Mouse (Mus musculus) CH12.LX (cell line): ENCODE data around the gene Dennd1a. TPM values are rescaled to one million over a fixed set of nuclear protein-coding genes. Genes with fewer than 3 reads are reported as not detected.
A peak's percentile ranks its signal among the peaks of the same experiment; 100 is the strongest.

Experiments
- DNase-seq: peaks from one replicate; pipeline ENCODE4 v3.0.0-alpha.2; 2013; ENCODE audit errors: extremely low read depth
- H3K27ac ChIP-seq: 2 replicates; pipeline ENCODE4 v1.5.1; 2012; ENCODE audit warnings: low read depth, mild to moderate bottlenecking, control low read depth, moderate library complexity; ENCODE audit not compliant: insufficient read depth
- H3K27me3 ChIP-seq: replicated peaks from 2 replicates; pipeline ENCODE3; 2012; ENCODE audit warnings: inconsistent platforms
- H3K36me3 ChIP-seq, 2 experiments: replicated peaks in 1 of 2; 2 replicates each; pipeline versions ENCODE3 to v1.6.1; 2012; ENCODE audit warnings: inconsistent platforms in 1 of 2, low read length in 1 of 2, mild to moderate bottlenecking in 1 of 2, mixed read lengths in 1 of 2, moderate library complexity in 1 of 2; ENCODE audit not compliant: control insufficient read depth in 1 of 2, insufficient read depth in 1 of 2
- H3K4me1 ChIP-seq, 2 experiments: 2 replicates each; pipeline ENCODE4 v1.6.1; 2012; ENCODE audit warnings: inconsistent platforms in 1 of 2, moderate library complexity in 1 of 2; ENCODE audit not compliant: insufficient read depth in 2 of 2, control insufficient read depth in 1 of 2
- H3K4me2 ChIP-seq: 2 replicates; pipeline ENCODE4 v1.6.1; 2012; ENCODE audit warnings: low read depth, mild to moderate bottlenecking, control low read depth; ENCODE audit not compliant: poor library complexity, insufficient read depth, severe bottlenecking
- H3K4me3 ChIP-seq, 3 experiments: fragments of 150-350 bp in 1 of 3; sonication (generic) in 1 of 3; replicated peaks in 1 of 3; 2 replicates each; pipeline versions ENCODE3 to v1.5.1; 2011 to 2012; ENCODE audit warnings: low read depth in 2 of 3, low read length in 2 of 3, mild to moderate bottlenecking in 2 of 3, moderate library complexity in 2 of 3, control low read depth in 1 of 3, improper control_type of control experiment in 1 of 3, inconsistent platforms in 1 of 3, mixed read lengths in 1 of 3; ENCODE audit not compliant: poor library complexity in 1 of 3
- H3K79me2 ChIP-seq: replicated peaks from 2 replicates; pipeline ENCODE4 v1.6.1; 2012; ENCODE audit warnings: mild to moderate bottlenecking, moderate library complexity; ENCODE audit not compliant: control insufficient read depth, poor library complexity, insufficient read depth, severe bottlenecking; ENCODE audit errors: extremely low read depth
- H3K9ac ChIP-seq: 2 replicates; pipeline ENCODE4 v1.6.1; 2012; ENCODE audit warnings: low read depth, mild to moderate bottlenecking, control low read depth, moderate library complexity; ENCODE audit not compliant: insufficient read depth
- H3K9me3 ChIP-seq: replicated peaks from 2 replicates; pipeline ENCODE3; 2012; ENCODE audit warnings: low read length, inconsistent platforms, mixed read lengths
- CHD1 ChIP-seq: IDR thresholded peaks from 2 replicates; pipeline ENCODE4 v1.6.1; 2012; ENCODE audit warnings: low read depth, low read length, improper control_type of control experiment, inconsistent platforms
- CHD2 ChIP-seq: IDR thresholded peaks from 2 replicates; pipeline ENCODE4 v1.6.1; 2011; ENCODE audit warnings: low read length, improper control_type of control experiment
- CTCF ChIP-seq, 2 experiments: IDR thresholded peaks in 1 of 2; conservative IDR thresholded peaks in 1 of 2; 2 replicates each; pipeline ENCODE4 v1.5.1; 2011 to 2012; ENCODE audit warnings: low read depth in 2 of 2, low read length in 2 of 2, improper control_type of control experiment in 1 of 2, inconsistent platforms in 1 of 2, mild to moderate bottlenecking in 1 of 2, moderate library complexity in 1 of 2
- E2F4 ChIP-seq: IDR thresholded peaks from 2 replicates; pipeline ENCODE4 v1.6.1; 2011; ENCODE audit warnings: low read depth, low read length, improper control_type of control experiment; ENCODE audit not compliant: insufficient replicate concordance
- ELF1 ChIP-seq: IDR thresholded peaks from 2 replicates; pipeline ENCODE4 v1.6.1; 2014; ENCODE audit warnings: low read depth, mild to moderate bottlenecking, inconsistent platforms, low read length, improper control_type of control experiment
- EP300 ChIP-seq: IDR thresholded peaks from 2 replicates; pipeline ENCODE4 v1.6.1; 2011; ENCODE audit warnings: low read length, improper control_type of control experiment
- ETS1 ChIP-seq: conservative IDR thresholded peaks from 2 replicates; pipeline ENCODE4 v1.6.1; 2012; ENCODE audit warnings: low read depth, mild to moderate bottlenecking, inconsistent platforms, low read length, improper control_type of control experiment, moderate library complexity
- GABPA ChIP-seq: IDR thresholded peaks from 2 replicates; pipeline ENCODE4 v1.6.1; 2012; ENCODE audit warnings: low read depth, low read length, improper control_type of control experiment, inconsistent platforms; ENCODE audit not compliant: insufficient replicate concordance
- HCFC1 ChIP-seq: IDR thresholded peaks from 2 replicates; pipeline ENCODE4 v1.6.1; 2012; ENCODE audit warnings: low read depth, mild to moderate bottlenecking, inconsistent platforms, low read length, improper control_type of control experiment
- JUN ChIP-seq: IDR thresholded peaks from 2 replicates; pipeline ENCODE4 v1.6.1; 2011; ENCODE audit warnings: low read depth, mild to moderate bottlenecking, low read length, improper control_type of control experiment, moderate library complexity; ENCODE audit not compliant: insufficient read depth
- JUND ChIP-seq: conservative IDR thresholded peaks from 2 replicates; pipeline ENCODE4 v1.6.1; 2011; ENCODE audit warnings: low read depth, low read length, improper control_type of control experiment
- KAT2A ChIP-seq: IDR thresholded peaks from 2 replicates; pipeline ENCODE4 v1.6.1; 2012; ENCODE audit warnings: low read length, improper control_type of control experiment, inconsistent platforms; ENCODE audit not compliant: insufficient replicate concordance
- MAFK ChIP-seq: IDR thresholded peaks from 2 replicates; pipeline ENCODE4 v1.6.1; 2011; ENCODE audit warnings: low read length, improper control_type of control experiment; ENCODE audit not compliant: insufficient replicate concordance
- MAX ChIP-seq: IDR thresholded peaks from 2 replicates; pipeline ENCODE4 v1.6.1; 2011; ENCODE audit warnings: low read length, improper control_type of control experiment
- MAZ ChIP-seq: IDR thresholded peaks from 2 replicates; pipeline ENCODE4 v1.6.1; 2012; ENCODE audit warnings: low read depth, mild to moderate bottlenecking, inconsistent platforms, low read length, improper control_type of control experiment, moderate library complexity
- MEF2A ChIP-seq: IDR thresholded peaks from 2 replicates; pipeline ENCODE4 v1.6.1; 2014; ENCODE audit warnings: low read depth, mild to moderate bottlenecking, inconsistent platforms, low read length, improper control_type of control experiment, borderline replicate concordance
- MYC ChIP-seq: IDR thresholded peaks from 2 replicates; pipeline ENCODE4 v1.6.1; 2011; ENCODE audit warnings: low read depth, mild to moderate bottlenecking, improper control_type of control experiment, low read length
- NELFE ChIP-seq: IDR thresholded peaks from 2 replicates; pipeline ENCODE4 v1.6.1; 2011; ENCODE audit warnings: low read depth, low read length, improper control_type of control experiment
- NRF1 ChIP-seq: IDR thresholded peaks from 2 replicates; pipeline ENCODE4 v1.6.1; 2014; ENCODE audit warnings: low read depth, mild to moderate bottlenecking, inconsistent platforms, low read length, improper control_type of control experiment, moderate library complexity
- PAX5 ChIP-seq: IDR thresholded peaks from 2 replicates; pipeline ENCODE4 v1.6.1; 2012; ENCODE audit warnings: low read length, inconsistent platforms, mixed read lengths
- POLR2AphosphoS2 ChIP-seq: IDR thresholded peaks from 2 replicates; pipeline ENCODE4 v1.6.1; 2011; ENCODE audit warnings: low read depth, low read length, improper control_type of control experiment
- RAD21 ChIP-seq: IDR thresholded peaks from 2 replicates; pipeline ENCODE4 v1.6.1; 2011; ENCODE audit warnings: low read depth, mild to moderate bottlenecking, low read length, improper control_type of control experiment, moderate library complexity
- RCOR1 ChIP-seq: conservative IDR thresholded peaks from 2 replicates; pipeline ENCODE4 v1.6.1; 2012; ENCODE audit warnings: low read depth, mild to moderate bottlenecking, inconsistent platforms, low read length, improper control_type of control experiment
- SIN3A ChIP-seq: IDR thresholded peaks from 2 replicates; pipeline ENCODE4 v1.6.1; 2012; ENCODE audit warnings: low read length, improper control_type of control experiment, inconsistent platforms
- SMC3 ChIP-seq: IDR thresholded peaks from 2 replicates; pipeline ENCODE4 v1.6.1; 2011; ENCODE audit warnings: low read depth, low read length, improper control_type of control experiment
- TBP ChIP-seq: conservative IDR thresholded peaks from 2 replicates; pipeline ENCODE4 v1.6.1; 2011; ENCODE audit warnings: low read depth, low read length, improper control_type of control experiment
- TCF12 ChIP-seq: IDR thresholded peaks from 2 replicates; pipeline ENCODE4 v1.6.1; 2014; ENCODE audit warnings: low read depth, mild to moderate bottlenecking, inconsistent platforms, low read length, improper control_type of control experiment
- UBTF ChIP-seq: IDR thresholded peaks from 2 replicates; pipeline ENCODE4 v1.6.1; 2012; ENCODE audit warnings: low read depth, mild to moderate bottlenecking, inconsistent platforms, low read length, improper control_type of control experiment, moderate library complexity
- USF1 ChIP-seq: IDR thresholded peaks from 2 replicates; pipeline ENCODE4 v1.6.1; 2014; ENCODE audit warnings: low read depth, mild to moderate bottlenecking, inconsistent platforms, low read length, improper control_type of control experiment
- USF2 ChIP-seq: conservative IDR thresholded peaks from 2 replicates; pipeline ENCODE4 v1.6.1; 2011; ENCODE audit warnings: low read depth, low read length, improper control_type of control experiment
- ZC3H11A ChIP-seq: IDR thresholded peaks from 2 replicates; pipeline ENCODE4 v1.6.1; 2012; ENCODE audit warnings: low read depth, mild to moderate bottlenecking, inconsistent platforms, low read length, improper control_type of control experiment
- dilution Hi-C: fragments of 300-500 bp; cut with MboI; formaldehyde crosslinking; loops from 2 replicates; pipeline ENCODE4 v1.14.3; 2020; ENCODE audit warnings: low sequenced_read_pairs; ENCODE audit not compliant: extremely low pct_unique_long_range_greater_than_20kb, extremely low pct_ligation_motif_present
- in situ Hi-C: fragments of 300-500 bp; cut with MboI; formaldehyde crosslinking; loops from 3 replicates; pipeline ENCODE4 v1.14.3; 2019; ENCODE audit warnings: low sequenced_read_pairs, low pct_ligation_motif_present, low pct_unique_long_range_greater_than_20kb, mixed read lengths
- polyA plus RNA-seq: library from polyadenylated mRNA; unstranded; fragments of >175 nt; gene quantifications from 2 replicates; pipeline ENCODE4 v1.2.1, GENCODE M21; 2012; ENCODE audit warnings: low read depth; ENCODE audit not compliant: insufficient read length
- total RNA-seq, 2 experiments: library from RNA; depleted of rRNA; stranded (reverse); fragments of 300-350 nt in 1 of 2; fragments of >200 nt in 1 of 2; gene quantifications; 2 replicates each; pipeline ENCODE4 v1.2.3; 2012 to 2014

The Dennd1a gene
- total and polyA plus RNA-seq, 3 experiments, result 2.7 to 7.3 (median 4.3) TPM

DNA sequence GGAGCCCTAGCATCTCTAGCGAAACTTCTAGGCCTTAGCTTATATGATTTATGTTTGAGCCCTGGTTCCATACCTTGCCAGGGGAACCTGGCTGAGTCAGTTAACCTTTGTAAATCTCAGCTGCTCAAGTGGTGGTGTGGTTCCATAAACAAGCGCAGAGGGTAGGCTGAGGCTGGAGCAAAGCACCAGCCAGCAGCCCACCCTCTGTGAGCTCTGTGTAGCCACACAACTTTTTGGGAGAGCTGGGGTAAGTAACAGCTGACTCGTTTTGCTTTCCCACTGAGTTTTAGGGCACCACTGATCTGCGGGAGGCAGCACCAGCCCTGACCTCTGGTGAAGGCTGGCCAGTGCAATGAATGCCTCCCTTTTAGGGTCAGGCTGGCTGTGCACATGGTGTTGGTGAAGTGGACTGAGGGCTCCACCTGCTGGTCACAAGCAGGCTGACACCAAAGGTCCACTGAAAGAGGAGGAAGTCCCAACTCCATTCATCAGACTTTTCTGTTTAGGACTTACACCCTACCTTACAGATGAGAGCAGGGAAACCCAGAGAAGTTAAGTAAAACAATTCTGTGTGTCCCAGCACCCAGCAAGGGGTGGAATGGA is 484.5 kb downstream of the Dennd1a start:
- peak; percentile 78 for DNase-seq
- Histone ChIP-seq H3K9me3 (no peaks in the 10 kb centered on the region), H3K27me3 (no peaks in the 10 kb centered on the region), H3K4me1 (peaks cover 0 to 17% of the 10 kb centered on the region in 2 experiments; a peak in 2 of 4 replicates), H3K4me2 (no peak overlapping the region), H3K36me3 (peaks cover 0 to 34% of the 10 kb centered on the region in 2 experiments), H3K9ac (no peak overlapping the region), H3K27ac (no peak overlapping the region), H3K79me2 (no peaks in the 10 kb centered on the region), H3K4me3 (no peak overlapping the region)
- no peak for TF ChIP-seq GABPA
- TF ChIP-seq ELF1, result peak; percentile 31; the same call in 1 of the 2 replicates
- TF ChIP-seq ZC3H11A, result no peak
- no peak for TF ChIP-seq NELFE
- no peak for TF ChIP-seq ETS1
- TF ChIP-seq USF1, result no peak
- TF ChIP-seq NRF1, result no peak
- no peak for TF ChIP-seq CHD2
- TF ChIP-seq CTCF (conservative IDR thresholded peaks at IDR 0.05 in 1 of 2, IDR thresholded peaks at IDR 0.05 in 1 of 2; ENCODE audit: low read depth in 2 of 2, low read length in 2 of 2), result peak; percentile 76 to 94
- no peak for TF ChIP-seq EP300
- TF ChIP-seq KAT2A, result no peak
- TF ChIP-seq TCF12, result no peak
- TF ChIP-seq JUND, result no peak
- TF ChIP-seq E2F4, result no peak
- TF ChIP-seq MAFK, result no peak
- no peak for TF ChIP-seq RCOR1
- no peak for TF ChIP-seq MAZ
- no peak for TF ChIP-seq TBP
- TF ChIP-seq UBTF, result no peak
- no peak for TF ChIP-seq SIN3A
- TF ChIP-seq MAX, result peak; percentile 71
- peak; percentile 72 for TF ChIP-seq SMC3
- TF ChIP-seq USF2, result no peak
- TF ChIP-seq HCFC1, result no peak
- TF ChIP-seq PAX5, result no peak
- TF ChIP-seq JUN, result no peak
- peak; percentile 95 for TF ChIP-seq MYC
- no peak for TF ChIP-seq MEF2A
- no peak for TF ChIP-seq POLR2AphosphoS2
- peak; percentile 96 for TF ChIP-seq RAD21
- TF ChIP-seq CHD1, result no peak
- in situ Hi-C loops, result loop anchor here (25.0 kb wide), 1 partner anchor 360 kb away; no protein-coding TSS in a partner anchor
- dilution Hi-C loops, result no loop called here
